Mouse (Mus musculus): ENCODE data around the gene Sap30bp. TPM values are rescaled to one million over a fixed set of nuclear protein-coding genes. Genes with fewer than 3 reads are reported as not detected.
A peak's percentile ranks its signal among the peaks of the same experiment; 100 is the strongest.

The Sap30bp gene
- polyA plus RNA-seq, 1 experiment from 2014 or later = 40.5 TPM

GRCm38 (mm10) chr11:115941980-115942379 is 8.9 kb downstream of the Sap30bp start:
- H3K4me1 ChIP-seq = no peaks in the 10 kb centered on the region
- no peaks in the 10 kb centered on the region for H3K27me3 ChIP-seq (replicated peaks)
- no peak overlapping the region for H3K4me3 ChIP-seq (replicated peaks)
- no peak for ATAC-seq (ENCODE audit: low FRiP score)
- no peak overlapping the region for H3K27ac ChIP-seq (replicated peaks)
- no peaks in the 10 kb centered on the region for H3K9me3 ChIP-seq (replicated peaks)
- no peak overlapping the region for H3K9ac ChIP-seq (replicated peaks)
- no peak overlapping the region for H3K4me2 ChIP-seq
- WGBS = 86% methylated on average over 7 of the region's 7 CpGs
- H3K36me3 ChIP-seq = peaks cover 67% of the 10 kb centered on the region

- WGBS = 95% methylated on average over 8 of the region's 8 CpGs
- Histone ChIP-seq H3K4me2 (no peak overlapping the region), H3K4me1 (peaks cover 12% of the 10 kb centered on the region; the same call in 1 of the 2 replicates)
Measured at GRCm38 (mm10) chr11:115945247-115945646, 12.2 kb downstream of the Sap30bp start.

GRCm38 (mm10) chr11:115946221-115946828 is 13.2 kb downstream of the Sap30bp start:
- no peak overlapping the region for H3K9ac ChIP-seq (replicated peaks)
- no peak overlapping the region for H3K4me2 ChIP-seq
- H3K9me3 ChIP-seq (replicated peaks) = no peaks in the 10 kb centered on the region
- H3K27me3 ChIP-seq (replicated peaks) = no peaks in the 10 kb centered on the region
- WGBS = 83% methylated on average over 9 of the region's 9 CpGs
- no peak overlapping the region for H3K4me3 ChIP-seq (replicated peaks)
- H3K4me1 ChIP-seq = peaks cover 15% of the 10 kb centered on the region; the same call in 1 of the 2 replicates
- peaks cover 42% of the 10 kb centered on the region for H3K36me3 ChIP-seq
- no peak overlapping the region for H3K27ac ChIP-seq (replicated peaks)
- no peak for ATAC-seq (ENCODE audit: low FRiP score)

More at GRCm38 (mm10) chr11:115945247-115945646, 12.2 kb downstream of the Sap30bp start:
- Histone ChIP-seq H3K4me3 (replicated peaks) (no peak overlapping the region), H3K27ac (replicated peaks) (no peak overlapping the region), H3K9me3 (replicated peaks) (no peaks in the 10 kb centered on the region), H3K27me3 (replicated peaks) (no peaks in the 10 kb centered on the region), H3K9ac (replicated peaks) (no peak overlapping the region), H3K36me3 (peaks cover 49% of the 10 kb centered on the region)
- no peak for ATAC-seq (ENCODE audit: low FRiP score)

GRCm38 (mm10) chr11:115948316-115948715 is 15.2 kb downstream of the Sap30bp start:
- Histone ChIP-seq H3K9me3 (replicated peaks) (no peaks in the 10 kb centered on the region), H3K4me3 (replicated peaks) (no peak overlapping the region), H3K27ac (replicated peaks) (no peak overlapping the region), H3K36me3 (peaks cover 49% of the 10 kb centered on the region), H3K4me2 (no peak overlapping the region), H3K4me1 (peaks cover 15% of the 10 kb centered on the region; the same call in 1 of the 2 replicates), H3K27me3 (replicated peaks) (no peaks in the 10 kb centered on the region), H3K9ac (replicated peaks) (no peak overlapping the region)
- ATAC-seq (ENCODE audit: low FRiP score) = no peak
- 79% methylated on average over 9 of the region's 9 CpGs for WGBS

GRCm38 (mm10) chr11:115950719-115951118 is 17.6 kb downstream of the Sap30bp start:
- H3K4me1 ChIP-seq = peaks cover 30% of the 10 kb centered on the region
- peak; percentile 72 for ATAC-seq (ENCODE audit: low FRiP score)
- no peaks in the 10 kb centered on the region for H3K9me3 ChIP-seq (replicated peaks)
- no peak overlapping the region for H3K4me3 ChIP-seq (replicated peaks)
- no peak overlapping the region for H3K4me2 ChIP-seq
- WGBS = 48% methylated on average over 2 of the region's 2 CpGs
- H3K9ac ChIP-seq (replicated peaks) = no peak overlapping the region
- H3K36me3 ChIP-seq = peaks cover 52% of the 10 kb centered on the region
- no peaks in the 10 kb centered on the region for H3K27me3 ChIP-seq (replicated peaks)
- peak overlapping the region; percentile 80 for H3K27ac ChIP-seq (replicated peaks)

- H3K4me3 ChIP-seq (replicated peaks) = no peak overlapping the region
- WGBS = 77% methylated on average over 5 of the region's 5 CpGs
- H3K4me1 ChIP-seq = peaks cover 39% of the 10 kb centered on the region
- H3K27me3 ChIP-seq (replicated peaks) = no peaks in the 10 kb centered on the region
- H3K36me3 ChIP-seq = peaks cover 48% of the 10 kb centered on the region
- ATAC-seq (ENCODE audit: low FRiP score) = no peak
- no peak overlapping the region for H3K9ac ChIP-seq (replicated peaks)
- peak overlapping the region; percentile 71 for H3K27ac ChIP-seq (replicated peaks)
- H3K4me2 ChIP-seq = no peak overlapping the region
- H3K9me3 ChIP-seq (replicated peaks) = no peaks in the 10 kb centered on the region
Measured at GRCm38 (mm10) chr11:115954712-115955111, 21.6 kb downstream of the Sap30bp start.

GRCm38 (mm10) chr11:115955195-115955858 is 22.2 kb downstream of the Sap30bp start:
- H3K9ac ChIP-seq (replicated peaks) = no peak overlapping the region
- peak overlapping the region; percentile 71 for H3K27ac ChIP-seq (replicated peaks)
- H3K4me1 ChIP-seq = peaks cover 33% of the 10 kb centered on the region
- WGBS = 55% methylated on average over 10 of the region's 10 CpGs
- no peaks in the 10 kb centered on the region for H3K27me3 ChIP-seq (replicated peaks)
- no peak for ATAC-seq (ENCODE audit: low FRiP score)
- no peak overlapping the region for H3K4me3 ChIP-seq (replicated peaks)
- peaks cover 52% of the 10 kb centered on the region for H3K36me3 ChIP-seq
- no peaks in the 10 kb centered on the region for H3K9me3 ChIP-seq (replicated peaks)
- H3K4me2 ChIP-seq = no peak overlapping the region

- peaks cover 31% of the 10 kb centered on the region for H3K4me1 ChIP-seq
- 13% methylated on average over 4 of the region's 4 CpGs for WGBS
- H3K4me2 ChIP-seq = no peak overlapping the region
- H3K36me3 ChIP-seq = peaks cover 60% of the 10 kb centered on the region
- no peak overlapping the region for H3K4me3 ChIP-seq (replicated peaks)
- no peaks in the 10 kb centered on the region for H3K27me3 ChIP-seq (replicated peaks)
- ATAC-seq (ENCODE audit: low FRiP score) = peak; percentile 53; the same call in 1 of the 2 replicates
- H3K9me3 ChIP-seq (replicated peaks) = no peaks in the 10 kb centered on the region
- peak overlapping the region; percentile 68 for H3K27ac ChIP-seq (replicated peaks)
- H3K9ac ChIP-seq (replicated peaks) = no peak overlapping the region
Measured at GRCm38 (mm10) chr11:115956453-115956852, 23.4 kb downstream of the Sap30bp start.

GRCm38 (mm10) chr11:115957971-115958370 is 24.9 kb downstream of the Sap30bp start:
- Histone ChIP-seq H3K27me3 (replicated peaks) (no peaks in the 10 kb centered on the region), H3K27ac (replicated peaks) (no peak overlapping the region), H3K9me3 (replicated peaks) (no peaks in the 10 kb centered on the region), H3K4me3 (replicated peaks) (no peak overlapping the region), H3K4me1 (peaks cover 31% of the 10 kb centered on the region), H3K4me2 (no peak overlapping the region), H3K9ac (replicated peaks) (no peak overlapping the region), H3K36me3 (peaks cover 60% of the 10 kb centered on the region)
- no peak for ATAC-seq (ENCODE audit: low FRiP score)
- WGBS = 53% methylated on average over 7 of the region's 7 CpGs

- WGBS = 92% methylated on average over 9 of the region's 9 CpGs
- no peak overlapping the region for H3K4me3 ChIP-seq (replicated peaks)
Measured at GRCm38 (mm10) chr11:115959018-115959417, 25.9 kb downstream of the Sap30bp start.

GRCm38 (mm10) chr11:115962651-115963412 is 29.8 kb downstream of the Sap30bp start:
- no peak for ATAC-seq (ENCODE audit: low FRiP score)
- H3K36me3 ChIP-seq = peaks cover 77% of the 10 kb centered on the region
- WGBS = 93% methylated on average over 9 of the region's 9 CpGs

More at GRCm38 (mm10) chr11:115959018-115959417, 25.9 kb downstream of the Sap30bp start:
- Histone ChIP-seq H3K27ac (replicated peaks) (no peak overlapping the region), H3K9ac (replicated peaks) (no peak overlapping the region), H3K9me3 (replicated peaks) (no peaks in the 10 kb centered on the region), H3K4me1 (peaks cover 31% of the 10 kb centered on the region), H3K36me3 (peaks cover 64% of the 10 kb centered on the region), H3K4me2 (no peak overlapping the region), H3K27me3 (replicated peaks) (no peaks in the 10 kb centered on the region)
- no peak for ATAC-seq (ENCODE audit: low FRiP score)

More at GRCm38 (mm10) chr11:115962651-115963412, 29.8 kb downstream of the Sap30bp start:
- Histone ChIP-seq H3K9me3 (replicated peaks) (no peaks in the 10 kb centered on the region), H3K27ac (replicated peaks) (no peak overlapping the region), H3K4me2 (no peak overlapping the region), H3K27me3 (replicated peaks) (no peaks in the 10 kb centered on the region), H3K4me3 (replicated peaks) (no peak overlapping the region), H3K4me1 (peaks cover 1% of the 10 kb centered on the region; the same call in 1 of the 2 replicates), H3K9ac (replicated peaks) (no peak overlapping the region)
